Mouse (Mus musculus) ES-Bruce4 (cell line): ENCODE measurements around the gene S100pbp. TPM values are rescaled to one million over a fixed set of nuclear protein-coding genes. Genes with fewer than 3 reads are reported as not detected.
"Not testable (repeated sequence)": the region's sequence is repeated elsewhere in the genome, so short reads cannot be mapped to it uniquely, and the experiment has no call there.

Experiments
- H3K27ac ChIP-seq: 2 replicates; pipeline ENCODE4 v1.5.1; 2012; ENCODE audit warnings: low read length, inconsistent platforms; ENCODE audit not compliant: insufficient read depth
- H3K27me3 ChIP-seq: 2 replicates; pipeline ENCODE4 v1.6.1; 2012; ENCODE audit warnings: mild to moderate bottlenecking, low read length, inconsistent platforms; ENCODE audit not compliant: control insufficient read depth, poor library complexity, insufficient read depth, severe bottlenecking
- H3K36me3 ChIP-seq: 2 replicates; pipeline ENCODE4 v1.6.1; 2012; ENCODE audit warnings: inconsistent platforms, mild to moderate bottlenecking, low read length, moderate library complexity; ENCODE audit not compliant: control insufficient read depth, poor library complexity, insufficient read depth, severe bottlenecking
- H3K4me1 ChIP-seq: one replicate; pipeline ENCODE4 v1.8.1; 2011; ENCODE audit warnings: low read length; ENCODE audit not compliant: control insufficient read depth, insufficient read depth
- H3K4me3 ChIP-seq: 2 replicates; pipeline ENCODE4 v1.5.1; 2011; ENCODE audit warnings: low read depth, mild to moderate bottlenecking, low read length
- H3K9ac ChIP-seq: 2 replicates; pipeline ENCODE4 v1.6.1; 2012; ENCODE audit warnings: low read depth, mild to moderate bottlenecking, inconsistent platforms; ENCODE audit not compliant: poor library complexity, severe bottlenecking
- H3K9me3 ChIP-seq: replicated peaks from 2 replicates; pipeline ENCODE4 v1.6.1; 2012; ENCODE audit warnings: mild to moderate bottlenecking, low read length, inconsistent platforms; ENCODE audit not compliant: control insufficient read depth, poor library complexity, insufficient read depth, severe bottlenecking
- CTCF ChIP-seq: IDR thresholded peaks from one replicate; pipeline ENCODE4 v1.8.1; 2011; ENCODE audit warnings: low read depth, low read length
- EP300 ChIP-seq: IDR thresholded peaks from 2 replicates; pipeline ENCODE4 v1.6.1; 2011; ENCODE audit warnings: low read depth, low read length; ENCODE audit not compliant: insufficient read depth
- POLR2A ChIP-seq: IDR thresholded peaks from one replicate; pipeline ENCODE4 v1.8.1; 2011; ENCODE audit warnings: low read length; ENCODE audit not compliant: insufficient read depth
- polyA plus RNA-seq: library from polyadenylated mRNA; stranded (reverse); fragments of >200 nt; gene quantifications from 2 replicates; pipeline ENCODE4 v1.2.4, GENCODE M21; 2011; ENCODE audit warnings: low read depth; ENCODE audit not compliant: missing spikeins, insufficient read depth, insufficient read length

S100pbp gene
- polyA plus RNA-seq, 1 experiment, result 83.5 TPM

- peaks cover 8% of the 10 kb centered on the region for H3K4me1 ChIP-seq
- peak overlapping the region; percentile 51 for H3K4me3 ChIP-seq
- H3K9ac ChIP-seq, result peak overlapping the region; percentile 68
- TF ChIP-seq CTCF (no peak), EP300 (peak; percentile 62; the same call in 1 of the 2 replicates)
- peak overlapping the region; percentile 55; the same call in 1 of the 2 replicates for H3K27ac ChIP-seq
- H3K36me3 ChIP-seq, result peaks cover 62% of the 10 kb centered on the region
- no peaks in the 10 kb centered on the region for H3K9me3 ChIP-seq
- H3K27me3 ChIP-seq, result no peaks in the 10 kb centered on the region
Observed at GRCm38 (mm10) chr4:129221097-129222010, 31.8 kb upstream of the S100pbp start.

- peaks cover 8% of the 10 kb centered on the region for H3K4me1 ChIP-seq
- H3K27ac ChIP-seq, result peak overlapping the region; percentile 23
- no peaks in the 10 kb centered on the region for H3K9me3 ChIP-seq
- peak overlapping the region; percentile 9; the same call in 1 of the 2 replicates for H3K9ac ChIP-seq
- H3K36me3 ChIP-seq, result peaks cover 66% of the 10 kb centered on the region
- H3K4me3 ChIP-seq, result peak overlapping the region; percentile 51
- H3K27me3 ChIP-seq, result no peaks in the 10 kb centered on the region
- TF ChIP-seq EP300 (no peak), POLR2A (no peak), CTCF (no peak)
Observed at GRCm38 (mm10) chr4:129220376-129221089, 31.0 kb upstream of the S100pbp start.

DNA sequence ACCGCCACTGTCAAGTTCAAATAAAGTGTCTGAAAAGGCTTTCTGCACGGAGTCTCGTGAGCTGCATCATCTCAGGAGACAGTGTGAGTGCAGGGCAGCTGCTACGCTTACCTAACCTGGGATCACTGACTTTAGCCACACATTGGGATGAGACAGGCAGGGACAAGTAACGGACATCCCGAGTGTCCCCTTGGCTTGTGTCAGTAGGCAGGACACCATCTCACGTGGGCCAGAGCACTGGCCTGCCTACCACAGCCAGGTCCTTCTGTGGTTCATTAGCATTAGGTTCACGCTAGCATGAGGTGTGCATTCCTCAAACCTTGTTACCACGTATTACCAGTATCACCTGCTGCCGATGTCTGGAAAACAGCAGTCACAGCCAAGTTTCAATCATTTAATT, 29.7 kb upstream of the S100pbp start:
- peaks cover 6% of the 10 kb centered on the region for H3K4me1 ChIP-seq
- H3K27ac ChIP-seq, result no peak overlapping the region
- TF ChIP-seq EP300, result no peak
- TF ChIP-seq CTCF, result no peak
- no peak for TF ChIP-seq POLR2A
- H3K9ac ChIP-seq, result no peak overlapping the region
- H3K9me3 ChIP-seq, result no peaks in the 10 kb centered on the region
- H3K27me3 ChIP-seq, result no peaks in the 10 kb centered on the region
- peaks cover 64% of the 10 kb centered on the region for H3K36me3 ChIP-seq
- no peak overlapping the region for H3K4me3 ChIP-seq

DNA sequence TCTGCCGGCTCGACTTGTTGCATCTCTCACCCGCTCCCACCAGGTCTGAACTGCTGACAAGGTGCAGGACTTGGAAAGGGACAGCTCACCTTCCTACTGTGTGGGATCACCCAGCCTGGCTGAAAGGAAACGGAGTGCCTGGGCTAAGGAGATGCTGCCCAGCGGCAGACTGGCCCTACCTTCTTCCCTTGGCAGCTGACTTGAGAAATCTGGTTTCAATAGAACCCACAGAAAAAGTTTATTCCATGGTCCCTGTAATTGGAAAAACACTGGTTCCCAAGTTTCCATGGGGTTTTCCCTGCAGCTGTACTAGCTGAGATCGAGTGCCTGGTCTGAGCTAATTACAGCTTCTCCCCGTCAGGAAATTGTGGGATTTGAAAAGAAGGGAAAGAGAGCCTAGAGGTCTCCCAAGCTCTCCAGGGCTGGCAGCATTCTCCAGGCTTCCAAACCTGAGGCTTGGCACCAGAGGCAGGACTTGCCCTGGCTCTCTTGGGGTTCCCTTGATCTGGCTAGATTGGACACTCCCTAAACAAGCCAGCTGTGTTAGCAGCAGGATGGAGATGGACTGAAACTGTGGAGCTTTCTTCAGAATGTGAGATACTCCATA, 29.1 kb upstream of the S100pbp start:
- Histone ChIP-seq H3K27me3 (no peaks in the 10 kb centered on the region), H3K9me3 (no peaks in the 10 kb centered on the region), H3K9ac (no peak overlapping the region), H3K4me1 (peaks cover 6% of the 10 kb centered on the region), H3K27ac (no peak overlapping the region), H3K4me3 (no peak overlapping the region), H3K36me3 (peaks cover 66% of the 10 kb centered on the region)
- no peak for TF ChIP-seq CTCF
- TF ChIP-seq POLR2A, result no peak
- no peak for TF ChIP-seq EP300

GRCm38 (mm10) chr4:129212486-129212885, 23.0 kb upstream of the S100pbp start:
- H3K9me3 ChIP-seq, H3K27ac ChIP-seq, H3K4me3 ChIP-seq, H3K4me1 ChIP-seq, H3K27me3 ChIP-seq, H3K9ac ChIP-seq: not testable (repeated sequence)
- peaks cover 77% of the 10 kb centered on the region for H3K36me3 ChIP-seq
